Mouse (Mus musculus): ENCODE data around the gene Pole2. TPM values are rescaled to one million over a fixed set of nuclear protein-coding genes. Genes with fewer than 3 reads are reported as not detected.

The Pole2 gene
- 31.1 and 31.5 TPM in 2 replicates for polyA plus RNA-seq (2016; fragmentation: Nextera tagmentation; extraction: Ambion mirVana)

GRCm38 (mm10) chr12:69227776-69228466 lies at the start of gene Pole2:
TSS of gene Pole2 (minus strand) at chr12:69228195.
- WGBS (ENCODE audit: insufficient replicate concordance), result under 1% methylated on average over 37 of the region's 37 CpGs

DNA sequence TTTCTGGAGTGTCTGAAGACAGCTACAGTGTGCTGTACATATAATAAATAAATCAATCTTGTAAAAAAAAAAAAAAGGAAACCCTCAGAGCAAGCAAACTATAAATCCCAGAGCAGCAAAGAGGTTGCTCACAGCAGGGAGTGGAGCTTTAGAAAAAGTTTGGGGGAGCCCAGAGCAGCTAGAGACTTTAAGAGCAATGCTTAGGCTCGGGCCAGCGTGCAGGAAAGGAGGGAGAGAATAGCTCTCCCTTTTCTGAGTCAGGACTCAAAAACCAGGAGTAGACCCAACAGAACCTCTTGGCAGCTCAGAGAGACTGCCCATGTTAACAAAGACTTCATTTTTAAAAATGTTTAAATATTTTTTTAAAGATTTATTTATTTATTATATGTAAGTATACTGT lies 41.0 kb upstream of the Pole2 start:
- no peaks in the 10 kb centered on the region for H3K4me1 ChIP-seq
- H3K9me3 ChIP-seq (replicated peaks), result no peaks in the 10 kb centered on the region
- no peak overlapping the region for H3K27ac ChIP-seq
- no peak overlapping the region for H3K4me3 ChIP-seq
- no peak overlapping the region for H3K4me2 ChIP-seq
- no peak overlapping the region for H3K9ac ChIP-seq
- WGBS (ENCODE audit: insufficient replicate concordance), result 82% methylated on average over 2 of the region's 2 CpGs
- H3K36me3 ChIP-seq, result no peaks in the 10 kb centered on the region
- no peak for ATAC-seq
- no peaks in the 10 kb centered on the region for H3K27me3 ChIP-seq (replicated peaks)

More at GRCm38 (mm10) chr12:69227776-69228466, at the start of gene Pole2:
- ATAC-seq, result peak; percentile 95
- H3K9me3 ChIP-seq (replicated peaks), result no peaks in the 10 kb centered on the region
- H3K36me3 ChIP-seq, result peaks cover 29% of the 10 kb centered on the region
- H3K27ac ChIP-seq, result peak within 1 kb of the TSS; percentile 79
- H3K4me2 ChIP-seq, result peak within 1 kb of the TSS; percentile 79
- peak within 1 kb of the TSS; percentile 72 for H3K9ac ChIP-seq
- H3K4me1 ChIP-seq, result peaks cover 28% of the 10 kb centered on the region
- no peaks in the 10 kb centered on the region for H3K27me3 ChIP-seq (replicated peaks)
- peak within 1 kb of the TSS; percentile 70 for H3K4me3 ChIP-seq

GRCm38 (mm10) chr12:69267956-69268632 lies 40.1 kb upstream of the Pole2 start:
- Histone ChIP-seq H3K4me2 (no peak overlapping the region), H3K4me1 (no peaks in the 10 kb centered on the region), H3K27me3 (replicated peaks) (no peaks in the 10 kb centered on the region), H3K36me3 (no peaks in the 10 kb centered on the region), H3K27ac (no peak overlapping the region), H3K4me3 (no peak overlapping the region), H3K9ac (no peak overlapping the region), H3K9me3 (replicated peaks) (no peaks in the 10 kb centered on the region)
- no peak for ATAC-seq
- 77% methylated on average over 11 of the region's 11 CpGs for WGBS (ENCODE audit: insufficient replicate concordance)

DNA sequence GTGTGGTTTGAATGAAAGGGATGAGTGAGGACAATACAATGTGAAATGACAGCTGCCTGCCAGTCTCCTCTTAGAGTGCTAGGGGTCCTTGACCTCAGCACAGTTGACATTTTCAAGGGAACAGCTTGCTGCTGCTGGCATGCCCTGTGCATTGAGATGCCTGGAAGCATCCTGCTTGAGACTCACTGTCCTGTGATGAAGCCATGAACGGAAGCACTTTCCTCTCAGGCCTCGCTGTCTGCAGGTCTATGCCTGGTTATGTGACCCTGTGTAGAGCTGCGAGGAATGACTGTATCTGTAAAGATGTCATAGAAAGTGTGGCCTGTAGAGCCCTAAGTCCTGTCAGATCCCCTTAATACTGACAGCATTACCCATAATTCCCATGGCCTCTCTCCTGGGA lies 37.0 kb upstream of the Pole2 start:
- H3K27me3 ChIP-seq (replicated peaks), result no peaks in the 10 kb centered on the region
- no peak overlapping the region for H3K9ac ChIP-seq
- no peak overlapping the region for H3K4me3 ChIP-seq
- 79% methylated on average over 3 of the region's 3 CpGs for WGBS (ENCODE audit: insufficient replicate concordance)
- ATAC-seq, result no peak
- no peak overlapping the region for H3K27ac ChIP-seq
- H3K4me2 ChIP-seq, result no peak overlapping the region
- no peaks in the 10 kb centered on the region for H3K4me1 ChIP-seq
- H3K9me3 ChIP-seq (replicated peaks), result no peaks in the 10 kb centered on the region
- no peaks in the 10 kb centered on the region for H3K36me3 ChIP-seq

- WGBS (ENCODE audit: insufficient replicate concordance), result 80% methylated on average over 5 of the region's 5 CpGs
- no peak for ATAC-seq
These were observed 34.3 kb upstream of the Pole2 start for GRCm38 (mm10) chr12:69262251-69262650.

GRCm38 (mm10) chr12:69257836-69258235 lies 29.8 kb upstream of the Pole2 start:
- Histone ChIP-seq H3K9me3 (replicated peaks) (no peaks in the 10 kb centered on the region), H3K27me3 (replicated peaks) (no peaks in the 10 kb centered on the region), H3K9ac (no peak overlapping the region), H3K36me3 (no peaks in the 10 kb centered on the region), H3K4me3 (0 out of 2 replicates have a peak overlapping the region, but pooled peaks have one; percentile 12), H3K4me2 (peak overlapping the region; percentile 50), H3K4me1 (peaks cover 21% of the 10 kb centered on the region), H3K27ac (no peak overlapping the region)
- 14% methylated on average over 11 of the region's 11 CpGs for WGBS (ENCODE audit: insufficient replicate concordance)
- no peak; the same call in 1 of the 2 replicates for ATAC-seq

More at GRCm38 (mm10) chr12:69262251-69262650, 34.3 kb upstream of the Pole2 start:
- H3K4me2 ChIP-seq, result no peak overlapping the region
- H3K9me3 ChIP-seq (replicated peaks), result no peaks in the 10 kb centered on the region
- no peak overlapping the region for H3K4me3 ChIP-seq
- no peak overlapping the region for H3K27ac ChIP-seq
- peaks cover 15% of the 10 kb centered on the region for H3K4me1 ChIP-seq
- H3K9ac ChIP-seq, result no peak overlapping the region
- no peaks in the 10 kb centered on the region for H3K36me3 ChIP-seq
- no peaks in the 10 kb centered on the region for H3K27me3 ChIP-seq (replicated peaks)

DNA sequence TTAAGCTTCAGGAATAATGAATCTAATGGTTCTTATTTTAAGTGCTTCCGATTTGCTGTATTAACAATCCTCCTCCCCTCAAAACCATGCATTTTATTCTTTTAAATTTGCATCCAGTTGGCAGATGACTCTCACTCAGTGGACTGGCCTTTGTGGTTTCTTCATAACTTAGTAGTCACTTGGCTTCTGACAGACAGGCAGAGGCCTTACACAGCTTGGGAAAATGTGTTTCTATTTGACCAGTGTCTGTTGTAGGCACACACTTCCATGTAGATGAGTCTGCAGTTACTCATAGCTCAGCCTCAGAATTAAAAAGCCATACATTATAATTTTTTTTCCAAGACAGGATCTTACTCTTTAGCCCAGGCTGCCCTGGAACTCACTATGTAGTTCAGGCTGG lies 25.8 kb upstream of the Pole2 start:
- Histone ChIP-seq H3K4me2 (no peak overlapping the region), H3K4me3 (no peak overlapping the region), H3K27ac (no peak overlapping the region), H3K9ac (no peak overlapping the region), H3K4me1 (peaks cover 29% of the 10 kb centered on the region), H3K36me3 (no peaks in the 10 kb centered on the region), H3K9me3 (replicated peaks) (no peaks in the 10 kb centered on the region), H3K27me3 (replicated peaks) (no peaks in the 10 kb centered on the region)
- 86% methylated on average over 1 of the region's 1 CpGs for WGBS (ENCODE audit: insufficient replicate concordance)
- no peak for ATAC-seq

- Histone ChIP-seq H3K9ac (no peak overlapping the region), H3K36me3 (no peaks in the 10 kb centered on the region), H3K9me3 (replicated peaks) (no peaks in the 10 kb centered on the region), H3K27ac (no peak overlapping the region), H3K27me3 (replicated peaks) (no peaks in the 10 kb centered on the region), H3K4me2 (peak overlapping the region; percentile 10; the same call in 1 of the 2 replicates), H3K4me1 (peaks cover 8% of the 10 kb centered on the region), H3K4me3 (no peak overlapping the region)
- ATAC-seq, result no peak
- 25% methylated on average over 8 of the region's 8 CpGs for WGBS (ENCODE audit: insufficient replicate concordance)
These were observed 22.8 kb upstream of the Pole2 start for GRCm38 (mm10) chr12:69250756-69251155.

GRCm38 (mm10) chr12:69249766-69250165 lies 21.8 kb upstream of the Pole2 start:
- Histone ChIP-seq H3K4me3 (no peak overlapping the region), H3K27me3 (replicated peaks) (no peaks in the 10 kb centered on the region), H3K4me1 (peaks cover 8% of the 10 kb centered on the region), H3K27ac (no peak overlapping the region), H3K36me3 (no peaks in the 10 kb centered on the region), H3K9me3 (replicated peaks) (no peaks in the 10 kb centered on the region), H3K9ac (no peak overlapping the region), H3K4me2 (no peak overlapping the region)
- 77% methylated on average over 4 of the region's 4 CpGs for WGBS (ENCODE audit: insufficient replicate concordance)
- ATAC-seq, result no peak

- peak; percentile 85 for ATAC-seq
- H3K27ac ChIP-seq, result peak overlapping the region; percentile 71
- H3K4me1 ChIP-seq, result peaks cover 32% of the 10 kb centered on the region
- H3K36me3 ChIP-seq, result no peaks in the 10 kb centered on the region
- H3K4me2 ChIP-seq, result peak overlapping the region; percentile 98
- H3K4me3 ChIP-seq, result peak overlapping the region; percentile 77
- no peaks in the 10 kb centered on the region for H3K27me3 ChIP-seq (replicated peaks)
- H3K9me3 ChIP-seq (replicated peaks), result no peaks in the 10 kb centered on the region
- WGBS (ENCODE audit: insufficient replicate concordance), result under 1% methylated on average over 59 of the region's 64 CpGs
- peak overlapping the region; percentile 83 for H3K9ac ChIP-seq
These were observed 13.9 kb upstream of the Pole2 start for GRCm38 (mm10) chr12:69241771-69242431.

DNA sequence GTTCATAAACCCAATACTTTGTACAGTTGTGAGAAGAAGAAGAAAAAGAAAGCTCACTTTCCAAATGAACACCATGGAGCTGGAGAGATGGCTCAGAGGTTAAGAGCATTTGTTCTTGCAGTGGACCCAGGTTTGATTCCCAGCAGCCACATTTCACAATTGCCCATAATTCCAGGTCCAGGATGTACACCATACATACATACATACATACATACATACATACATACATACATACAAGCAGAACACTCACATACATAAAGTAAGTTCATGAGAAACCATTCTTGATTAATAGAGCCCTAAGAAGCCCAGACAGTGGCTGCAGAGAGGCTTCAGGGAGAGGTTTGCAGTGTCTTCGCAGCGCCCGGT lies 13.4 kb upstream of the Pole2 start:
- WGBS (ENCODE audit: insufficient replicate concordance), result 2% methylated on average over 3 of the region's 3 CpGs
- peak overlapping the region; percentile 71 for H3K27ac ChIP-seq
- no peak for ATAC-seq
- H3K4me1 ChIP-seq, result peaks cover 32% of the 10 kb centered on the region
- peak overlapping the region; percentile 98 for H3K4me2 ChIP-seq
- H3K9ac ChIP-seq, result peak overlapping the region; percentile 83
- H3K27me3 ChIP-seq (replicated peaks), result no peaks in the 10 kb centered on the region
- H3K9me3 ChIP-seq (replicated peaks), result no peaks in the 10 kb centered on the region
- H3K4me3 ChIP-seq, result peak overlapping the region; percentile 77
- no peaks in the 10 kb centered on the region for H3K36me3 ChIP-seq

DNA sequence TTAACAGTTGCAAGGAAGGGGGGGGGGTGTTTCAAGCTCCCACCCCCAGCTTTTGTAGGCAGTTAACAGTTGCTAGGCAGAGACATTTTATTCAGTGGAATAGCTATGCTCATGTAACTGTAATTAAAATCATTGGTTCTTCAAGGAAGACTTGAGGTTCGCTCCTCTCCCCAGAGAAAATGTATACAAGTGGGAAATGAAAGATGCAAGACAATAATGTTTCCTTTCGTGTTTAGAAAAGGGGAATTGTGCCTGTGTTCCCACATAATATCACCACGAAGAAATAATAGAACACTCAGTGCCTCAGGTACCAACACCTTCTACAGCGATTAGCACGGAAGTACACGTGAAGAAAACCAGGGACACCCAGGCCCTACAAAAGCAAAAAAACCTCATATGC lies 12.9 kb upstream of the Pole2 start, which contains the start of gene Klhdc1:
TSS of gene Klhdc1 (plus strand) at position 301 of the 400 bp plus-strand sequence.
- H3K9ac ChIP-seq, result peak within 1 kb of the TSS; percentile 83
- peaks cover 32% of the 10 kb centered on the region for H3K4me1 ChIP-seq
- H3K36me3 ChIP-seq, result no peaks in the 10 kb centered on the region
- H3K27ac ChIP-seq, result peak within 1 kb of the TSS; percentile 71
- H3K9me3 ChIP-seq (replicated peaks), result no peaks in the 10 kb centered on the region
- H3K27me3 ChIP-seq (replicated peaks), result no peaks in the 10 kb centered on the region
- no peak for ATAC-seq
- peak within 1 kb of the TSS; percentile 77 for H3K4me3 ChIP-seq
- peak within 1 kb of the TSS; percentile 98 for H3K4me2 ChIP-seq
- WGBS (ENCODE audit: insufficient replicate concordance), result 52% methylated on average over 6 of the region's 6 CpGs
